Comparison of ENCODE assay signal across 16 mouse cellular contexts in genomic region chr4:151876400-151876799, GRCm38 (mm10). TPM values are rescaled to one million over a fixed set of nuclear protein-coding genes. Genes with fewer than 3 reads are reported as not detected.
DNase-seq lines count a peak whose midpoint lies in the region; ATAC-seq and TF ChIP-seq lines count a peak whose summit lies in the region.
"Had no signal": no experiment of that assay in that cellular context is flagged by ENCODE, and none has a peak within 500 bp of the region (broad histone marks: within the 10 kb centered on the region; RNA-seq: fewer than 3 reads in every experiment).

No protein-coding gene starts in this region.

- no peaks in the 10 kb centered on the region for H3K4me1 ChIP-seq in lung, embryonic 14.5 days (ENCODE audit: insufficient read depth)
- H3K4me1 ChIP-seq in hindbrain, embryonic 14.5 days (replicated peaks; ENCODE audit: control insufficient read depth, insufficient read depth, low read length): 0 out of 2 replicates have a peak, but pooled peaks cover 6% of the 10 kb centered on the region
- H3K4me1 ChIP-seq in neural tube, embryonic 13.5 days (replicated peaks): peaks cover 15% of the 10 kb centered on the region
- H3K4me1 ChIP-seq: stomach, embryonic 15.5 days had no signal

- DNase-seq in lung, embryonic 14.5 days: peak; percentile 6
- no peak for DNase-seq in lung, postnatal 36 days
- peak; percentile 46 for DNase-seq in brain, embryonic 14.5 days (ENCODE audit: low read depth)
- DNase-seq in hindbrain, embryonic 14.5 days (ENCODE audit: low spot score): peak; percentile 39
- no peak for DNase-seq in urinary bladder, postnatal 14 days (ENCODE audit: low spot score)
- no peak for DNase-seq in embryo, embryonic 11 days
- DNase-seq: cerebellum, adult 2 months; gastrocnemius, postnatal 10 days; heart, postnatal 10 days; kidney, postnatal 36 days had no signal

- no peaks in the 10 kb centered on the region for H3K9me3 ChIP-seq in lung, embryonic 14.5 days (ENCODE audit: low read depth, low read length)
- H3K9me3 ChIP-seq in hindbrain, embryonic 14.5 days (ENCODE audit: control insufficient read depth, low read length): no peaks in the 10 kb centered on the region
- no peaks in the 10 kb centered on the region for H3K9me3 ChIP-seq in neural tube, embryonic 13.5 days
- H3K9me3 ChIP-seq: embryonic facial prominence, embryonic 15.5 days; stomach, embryonic 15.5 days had no signal

- no peak overlapping the region for H3K9ac ChIP-seq in lung, embryonic 14.5 days
- H3K9ac ChIP-seq in hindbrain, embryonic 14.5 days: no peak overlapping the region
- H3K9ac ChIP-seq in neural tube, embryonic 13.5 days: 0 out of 2 replicates have a peak overlapping the region, but pooled peaks have one; percentile 2
- H3K9ac ChIP-seq: embryonic facial prominence, embryonic 15.5 days; lung, embryonic 15.5 days; stomach, embryonic 15.5 days had no signal

- H3K4me2 ChIP-seq in lung, embryonic 14.5 days: no peak overlapping the region
- H3K4me2 ChIP-seq in hindbrain, embryonic 14.5 days (replicated peaks): peak overlapping the region; percentile 29
- peak overlapping the region; percentile 34 for H3K4me2 ChIP-seq in neural tube, embryonic 13.5 days
- H3K4me2 ChIP-seq: embryonic facial prominence, embryonic 15.5 days; liver, embryonic 11.5 days; lung, embryonic 15.5 days; stomach, embryonic 15.5 days had no signal

- H3K36me3 ChIP-seq in lung, embryonic 14.5 days (ENCODE audit: insufficient read depth): no peaks in the 10 kb centered on the region
- no peaks in the 10 kb centered on the region for H3K36me3 ChIP-seq in hindbrain, embryonic 14.5 days (replicated peaks; ENCODE audit: control insufficient read depth, insufficient read depth)
- H3K36me3 ChIP-seq in neural tube, embryonic 13.5 days: no peaks in the 10 kb centered on the region
- H3K36me3 ChIP-seq: embryonic facial prominence, embryonic 15.5 days; lung, embryonic 15.5 days; stomach, embryonic 15.5 days had no signal

- TF ChIP-seq CTCF in lung, embryonic 14.5 days (IDR thresholded peaks at IDR 0.05; ENCODE audit: low read depth): no peak
- no peak for TF ChIP-seq CTCF in brain, embryonic 14.5 days (IDR thresholded peaks at IDR 0.05; ENCODE audit: borderline replicate concordance, extremely low read depth, insufficient read depth, insufficient read length)

- no peak overlapping the region for H3K27ac ChIP-seq in lung, embryonic 14.5 days (ENCODE audit: low read depth)
- no peak overlapping the region for H3K27ac ChIP-seq in hindbrain, embryonic 14.5 days
- no peak overlapping the region; the same call in 1 of the 2 replicates for H3K27ac ChIP-seq in neural tube, embryonic 13.5 days (replicated peaks)
- H3K27ac ChIP-seq: embryonic facial prominence, embryonic 15.5 days; lung, embryonic 15.5 days; stomach, embryonic 15.5 days had no signal

- 52% methylated on average over 14 of the region's 14 CpGs for WGBS in lung, embryonic 14.5 days
- 53% methylated on average over 14 of the region's 14 CpGs for WGBS in hindbrain, embryonic 14.5 days
- WGBS in neural tube, embryonic 13.5 days: 59% methylated on average over 14 of the region's 14 CpGs

- ATAC-seq in lung, embryonic 14.5 days (ENCODE audit: insufficient read depth): no peak
- ATAC-seq in hindbrain, embryonic 14.5 days (ENCODE audit: low FRiP score): no peak
- ATAC-seq in neural tube, embryonic 13.5 days (ENCODE audit: low read depth): peak; percentile 32; the same call in 1 of the 2 replicates
- ATAC-seq: forebrain, embryonic 16.5 days had no signal

- no peak overlapping the region for H3K4me3 ChIP-seq in lung, embryonic 14.5 days (ENCODE audit: low read depth, low read length)
- H3K4me3 ChIP-seq in hindbrain, embryonic 14.5 days (replicated peaks; ENCODE audit: low read length): no peak overlapping the region
- no peak overlapping the region for H3K4me3 ChIP-seq in neural tube, embryonic 13.5 days
- H3K4me3 ChIP-seq: embryonic facial prominence, embryonic 15.5 days; lung, embryonic 15.5 days; stomach, embryonic 15.5 days had no signal

- no peaks in the 10 kb centered on the region for H3K27me3 ChIP-seq in lung, embryonic 14.5 days (ENCODE audit: insufficient read depth, low read length)
- H3K27me3 ChIP-seq in hindbrain, embryonic 14.5 days (ENCODE audit: control insufficient read depth, insufficient read depth, low read length): no peaks in the 10 kb centered on the region
- H3K27me3 ChIP-seq in neural tube, embryonic 13.5 days: 0 out of 2 replicates have a peak, but pooled peaks cover 10% of the 10 kb centered on the region

- TF ChIP-seq POLR2A in brain, embryonic 14.5 days (IDR thresholded peaks at IDR 0.05; ENCODE audit: borderline replicate concordance, extremely low read depth, insufficient read depth, insufficient read length, poor library complexity, severe bottlenecking): no peak

RNA-seq across cellular contexts. Expression of gene Camta1, which starts 14.7 kb away (rescaled TPM):
- polyA plus RNA-seq in lung, embryonic 14.5 days (2014; fragmentation: Nextera tagmentation; extraction: Ambion mirVana): 87.5 and 96.8 TPM in 2 replicates
- polyA plus RNA-seq in brain, embryonic 14.5 days (2012; rRNA removed): 64.3 and 92.9 TPM in 2 replicates
- polyA plus RNA-seq in hindbrain, embryonic 14.5 days (2014; fragmentation: Nextera tagmentation; extraction: Ambion mirVana): 170 and 171 TPM in 2 replicates
- 165 and 175 TPM in 2 replicates for polyA plus RNA-seq in neural tube, embryonic 13.5 days (2015; fragmentation: Nextera tagmentation; extraction: Ambion mirVana)

RNA-seq across cellular contexts. Expression of gene Dnajc11, which starts 57.1 kb away (rescaled TPM):
- polyA plus RNA-seq in lung, embryonic 14.5 days (2014; fragmentation: Nextera tagmentation; extraction: Ambion mirVana): 65.9 and 66.6 TPM in 2 replicates
- 84.0 and 84.3 TPM in 2 replicates for polyA plus RNA-seq in brain, embryonic 14.5 days (2012; rRNA removed)
- polyA plus RNA-seq in hindbrain, embryonic 14.5 days (2014; fragmentation: Nextera tagmentation; extraction: Ambion mirVana): 72.0 TPM in 2 replicates
- 66.7 and 79.6 TPM in 2 replicates for polyA plus RNA-seq in neural tube, embryonic 13.5 days (2015; fragmentation: Nextera tagmentation; extraction: Ambion mirVana)

Comparison
In these comparisons a context has a peak if more than half of its experiments do, and no peak if none do; other contexts are left out.
1. DNase-seq: peak in lung, embryonic 14.5 days (single experiment), brain, embryonic 14.5 days (single experiment) and hindbrain, embryonic 14.5 days (single experiment); none in lung, postnatal 36 days (single experiment), urinary bladder, postnatal 14 days (single experiment) and embryo, embryonic 11 days (single experiment).